Mouse (Mus musculus) liver, embryonic 16.5 days (tissue): Measurements from ENCODE around the gene Anln. TPM values are rescaled to one million over a fixed set of nuclear protein-coding genes. Genes with fewer than 3 reads are reported as not detected.

Source experiments
- ATAC-seq: fragments of 200-750 bp; cut with Nextera tagmentation; 2 replicates; pipeline ENCODE4 v1.8.0; 2017; ENCODE audit warnings: low read depth, mild to moderate bottlenecking, moderate number of reproducible peaks, moderate library complexity
- H3K27ac ChIP-seq: fragments of 300-500 bp; sonication (generic); 2 replicates; pipeline ENCODE4 v1.5.1; 2014; ENCODE audit warnings: mild to moderate bottlenecking, low read length
- H3K27me3 ChIP-seq: fragments of 300-500 bp; sonication (generic); 2 replicates; pipeline ENCODE4 v1.6.1; 2014; ENCODE audit warnings: low read depth, low read length, mixed read lengths; ENCODE audit not compliant: control insufficient read depth, insufficient read depth
- H3K36me3 ChIP-seq: fragments of 300-500 bp; sonication (generic); 2 replicates; pipeline ENCODE4 v1.6.1; 2014; ENCODE audit warnings: mild to moderate bottlenecking; ENCODE audit not compliant: control insufficient read depth, insufficient read depth
- H3K4me1 ChIP-seq: fragments of 300-500 bp; sonication (generic); 2 replicates; pipeline ENCODE4 v1.6.1; 2014; ENCODE audit warnings: low read depth, low read length, mixed read lengths; ENCODE audit not compliant: control insufficient read depth
- H3K4me2 ChIP-seq: fragments of 300-500 bp; sonication (generic); 2 replicates; pipeline ENCODE4 v1.6.1; 2014; ENCODE audit warnings: low read depth, low read length, mixed read lengths
- H3K4me3 ChIP-seq: fragments of 300-500 bp; sonication (generic); 2 replicates; pipeline ENCODE4 v1.5.1; 2014; ENCODE audit warnings: low read depth, mild to moderate bottlenecking, low read length
- H3K9ac ChIP-seq: fragments of 300-500 bp; sonication (generic); 2 replicates; pipeline ENCODE4 v1.6.1; 2014; ENCODE audit warnings: low read depth, low read length
- H3K9me3 ChIP-seq: fragments of 300-500 bp; sonication (generic); replicated peaks from 2 replicates; pipeline ENCODE4 v1.6.1; 2016; ENCODE audit warnings: low read length; ENCODE audit not compliant: control insufficient read depth
- WGBS: fragments of 180-500 bp; shearing (Covaris S2); extraction: QIAGEN DNeasy Blood & Tissue Kit; methylation state at CpG from one replicate; pipeline ENCODE4 v1.1.7; 2014; ENCODE audit not compliant: insufficient replicate concordance; 5-methylcytosine and 5-hydroxymethylcytosine counted together
- polyA plus RNA-seq: library from polyadenylated mRNA; unstranded; fragments of >200 nt; fragmentation: Nextera tagmentation; extraction: Ambion mirVana; gene quantifications from 2 replicates; pipeline ENCODE4 v1.2.1, GENCODE M21; 2015

Gene Anln
- polyA plus RNA-seq, 1 experiment from 2014 or later: 29.9 TPM

GRCm38 (mm10) chr9:22360916-22361315, 28.1 kb downstream of the Anln start:
- H3K4me2 ChIP-seq: no peak overlapping the region
- H3K9me3 ChIP-seq: no peaks in the 10 kb centered on the region
- H3K36me3 ChIP-seq: peaks cover 90% of the 10 kb centered on the region
- H3K9ac ChIP-seq: no peak overlapping the region
- 94% methylated on average over 6 of the region's 6 CpGs for WGBS
- H3K4me3 ChIP-seq: no peak overlapping the region
- no peaks in the 10 kb centered on the region for H3K4me1 ChIP-seq
- H3K27ac ChIP-seq: no peak overlapping the region
- no peak for ATAC-seq
- no peaks in the 10 kb centered on the region for H3K27me3 ChIP-seq

DNA sequence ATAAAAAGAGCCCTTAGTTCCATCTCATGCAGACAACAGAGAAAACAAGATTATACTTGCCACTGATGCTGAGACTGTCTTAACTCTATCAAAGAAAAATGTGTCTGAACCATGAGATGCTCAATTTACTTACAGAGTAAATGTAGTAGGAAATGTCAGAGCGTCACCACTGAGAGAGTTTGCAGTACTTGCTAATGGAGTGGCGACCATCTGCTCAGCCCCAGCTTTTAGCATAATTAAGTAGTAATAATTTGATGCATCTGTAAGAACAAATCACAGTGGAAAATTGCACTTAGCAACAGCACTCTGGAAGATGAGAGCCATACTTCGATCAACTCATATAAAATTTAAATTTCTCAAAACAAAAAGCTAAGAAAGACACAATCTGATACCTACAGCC, 33.1 kb downstream of the Anln start:
- no peaks in the 10 kb centered on the region for H3K27me3 ChIP-seq
- H3K4me3 ChIP-seq: no peak overlapping the region
- no peak overlapping the region for H3K27ac ChIP-seq
- peaks cover 76% of the 10 kb centered on the region for H3K36me3 ChIP-seq
- H3K4me2 ChIP-seq: no peak overlapping the region
- no peak for ATAC-seq
- no peak overlapping the region for H3K9ac ChIP-seq
- H3K4me1 ChIP-seq: no peaks in the 10 kb centered on the region
- H3K9me3 ChIP-seq: no peaks in the 10 kb centered on the region
- 87% methylated on average over 3 of the region's 3 CpGs for WGBS

- H3K4me3 ChIP-seq: no peak overlapping the region
- peaks cover 69% of the 10 kb centered on the region for H3K36me3 ChIP-seq
- H3K9ac ChIP-seq: no peak overlapping the region
- H3K27me3 ChIP-seq: no peaks in the 10 kb centered on the region
- ATAC-seq: no peak
- H3K9me3 ChIP-seq: no peaks in the 10 kb centered on the region
- no peaks in the 10 kb centered on the region for H3K4me1 ChIP-seq
- WGBS: 87% methylated on average over 5 of the region's 5 CpGs
- no peak overlapping the region for H3K4me2 ChIP-seq
- H3K27ac ChIP-seq: no peak overlapping the region
These were observed 35.1 kb downstream of the Anln start for GRCm38 (mm10) chr9:22353901-22354300.

GRCm38 (mm10) chr9:22353465-22353864, 35.5 kb downstream of the Anln start:
- 87% methylated on average over 5 of the region's 5 CpGs for WGBS
- Histone ChIP-seq H3K9ac (no peak overlapping the region), H3K36me3 (peaks cover 66% of the 10 kb centered on the region)

DNA sequence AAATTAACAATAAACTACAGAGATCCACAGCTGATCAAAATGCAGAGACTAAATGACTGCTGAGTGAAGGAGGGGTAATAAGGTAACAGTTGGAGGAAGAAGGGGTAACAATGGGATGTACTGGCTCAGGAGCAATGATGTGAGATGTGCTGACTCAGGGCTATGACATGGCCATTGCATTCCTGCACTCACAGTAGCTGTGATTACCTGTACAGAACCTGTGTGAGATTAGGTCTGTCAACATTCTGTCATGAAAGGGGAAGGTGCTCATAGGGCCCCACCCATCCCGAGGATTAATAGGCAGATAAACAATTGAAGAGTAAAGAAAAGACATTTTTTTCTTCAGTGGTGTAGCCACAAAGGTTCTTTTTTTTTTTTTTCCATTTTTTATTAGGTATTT, 48.7 kb downstream of the Anln start:
- no peak for ATAC-seq
- Histone ChIP-seq H3K4me1 (no peaks in the 10 kb centered on the region), H3K36me3 (peaks cover 70% of the 10 kb centered on the region), H3K4me3 (no peak overlapping the region), H3K9me3 (no peaks in the 10 kb centered on the region), H3K27ac (no peak overlapping the region), H3K27me3 (no peaks in the 10 kb centered on the region), H3K4me2 (no peak overlapping the region), H3K9ac (no peak overlapping the region)
- WGBS: 67% methylated on average over 1 of the region's 1 CpGs

More at GRCm38 (mm10) chr9:22353465-22353864, 35.5 kb downstream of the Anln start:
- no peak for ATAC-seq
- H3K4me1 ChIP-seq: no peaks in the 10 kb centered on the region
- no peak overlapping the region for H3K4me2 ChIP-seq
- H3K4me3 ChIP-seq: no peak overlapping the region
- no peak overlapping the region for H3K27ac ChIP-seq
- H3K9me3 ChIP-seq: no peaks in the 10 kb centered on the region
- H3K27me3 ChIP-seq: no peaks in the 10 kb centered on the region

- Histone ChIP-seq H3K9me3 (no peaks in the 10 kb centered on the region), H3K27me3 (no peaks in the 10 kb centered on the region), H3K9ac (no peak overlapping the region), H3K4me2 (no peak overlapping the region), H3K4me3 (no peak overlapping the region), H3K4me1 (no peaks in the 10 kb centered on the region), H3K36me3 (peaks cover 79% of the 10 kb centered on the region), H3K27ac (no peak overlapping the region)
- ATAC-seq: no peak
- 87% methylated on average over 2 of the region's 2 CpGs for WGBS
These were observed 51.8 kb downstream of the Anln start for GRCm38 (mm10) chr9:22337217-22337616.

DNA sequence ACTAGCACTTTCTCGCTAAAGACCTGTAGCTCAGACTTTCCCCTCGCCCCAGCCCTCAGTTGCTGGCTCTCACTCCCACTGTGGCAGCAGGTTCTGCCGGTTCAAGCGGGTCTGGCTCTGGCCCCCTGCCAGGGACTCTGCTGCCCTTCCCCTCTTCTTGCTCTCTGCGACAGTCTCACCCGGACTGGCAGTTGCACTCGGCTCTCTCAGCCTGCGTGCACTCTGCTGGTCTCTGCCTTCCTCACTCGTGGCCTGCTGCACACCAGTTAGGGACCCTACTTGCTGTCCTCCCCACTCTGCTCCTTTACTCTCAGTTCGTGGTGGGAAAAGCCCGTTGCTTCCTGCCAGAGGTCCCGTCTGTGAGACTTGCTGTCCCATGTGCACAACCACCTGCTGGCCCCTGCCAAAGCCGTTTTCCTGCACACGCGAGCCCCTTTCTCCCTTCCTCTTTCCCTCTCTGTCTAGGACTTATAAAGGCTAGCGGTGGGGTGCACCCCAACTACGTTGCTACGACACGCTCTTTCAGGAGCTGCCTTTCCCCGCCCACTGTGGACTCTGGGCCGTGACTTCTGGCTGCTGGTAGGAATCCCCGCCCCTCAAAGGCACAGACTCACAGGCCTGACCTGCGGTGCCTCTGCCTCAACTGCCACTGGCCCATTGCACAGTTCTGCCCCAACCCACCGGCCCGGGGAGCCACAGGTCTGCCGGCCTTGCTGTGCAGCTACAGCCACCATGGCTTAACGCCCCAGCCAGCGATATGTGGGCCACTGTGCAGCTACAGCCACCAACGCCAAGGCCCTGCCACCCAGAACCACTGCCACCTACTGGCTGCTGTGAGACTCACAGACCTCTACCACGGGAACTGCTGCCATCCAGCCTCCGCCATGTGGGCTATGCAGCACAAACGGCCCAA, 61.3 kb downstream of the Anln start:
- ATAC-seq: peak; percentile 92
- WGBS: 2% methylated on average over 32 of the region's 32 CpGs

DNA sequence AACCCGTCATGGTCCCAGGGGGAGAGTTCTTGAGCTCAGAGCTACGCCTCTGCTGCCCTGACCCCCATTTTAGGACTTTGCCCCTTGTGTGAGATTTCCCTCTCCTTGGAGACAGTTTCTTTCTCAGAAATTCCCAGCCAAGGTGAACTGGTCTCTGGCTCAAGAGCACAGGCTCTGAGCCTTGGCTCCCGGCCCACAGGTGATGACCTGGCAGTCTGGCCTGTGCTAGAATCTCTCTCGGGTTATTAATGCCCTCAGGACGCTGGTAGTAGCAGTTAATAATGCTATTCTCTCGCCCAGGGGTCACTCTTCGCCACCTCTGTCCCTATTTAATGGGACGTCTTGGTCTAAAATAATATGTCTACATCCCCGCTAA, 61.9 kb downstream of the Anln start:
- no peaks in the 10 kb centered on the region for H3K9me3 ChIP-seq
- peak overlapping the region; percentile 88 for H3K4me2 ChIP-seq
- peak overlapping the region; percentile 65 for H3K4me3 ChIP-seq
- WGBS: 37% methylated on average over 9 of the region's 9 CpGs
- no peak for ATAC-seq
- H3K27me3 ChIP-seq: no peaks in the 10 kb centered on the region
- H3K36me3 ChIP-seq: peaks cover under 1% of the 10 kb centered on the region
- H3K27ac ChIP-seq: peak overlapping the region; percentile 62; the same call in 1 of the 2 replicates
- peak overlapping the region; percentile 68 for H3K9ac ChIP-seq
- peaks cover 25% of the 10 kb centered on the region for H3K4me1 ChIP-seq

More for the DNA sequence above, 61.3 kb downstream of the Anln start:
- peak overlapping the region; percentile 65 for H3K4me3 ChIP-seq
- peaks cover 20% of the 10 kb centered on the region for H3K4me1 ChIP-seq
- H3K27ac ChIP-seq: peak overlapping the region; percentile 69
- no peaks in the 10 kb centered on the region for H3K27me3 ChIP-seq
- peak overlapping the region; percentile 88 for H3K4me2 ChIP-seq
- peaks cover 6% of the 10 kb centered on the region for H3K36me3 ChIP-seq
- peak overlapping the region; percentile 68 for H3K9ac ChIP-seq
- H3K9me3 ChIP-seq: no peaks in the 10 kb centered on the region

- H3K27ac ChIP-seq: no peak overlapping the region
- H3K9ac ChIP-seq: no peak overlapping the region
- no peak overlapping the region for H3K4me2 ChIP-seq
- H3K36me3 ChIP-seq: no peaks in the 10 kb centered on the region
- peaks cover 27% of the 10 kb centered on the region for H3K4me1 ChIP-seq
- WGBS: 91% methylated on average over 1 of the region's 1 CpGs
- H3K9me3 ChIP-seq: no peaks in the 10 kb centered on the region
- no peaks in the 10 kb centered on the region for H3K27me3 ChIP-seq
- no peak for ATAC-seq
- no peak overlapping the region for H3K4me3 ChIP-seq
These were observed 64.4 kb downstream of the Anln start for GRCm38 (mm10) chr9:22324579-22324978.
